Mouse (Mus musculus) embryonic facial prominence, embryonic 12.5 days (tissue): ENCODE data around the gene 4930519P11Rik. TPM values are rescaled to one million over a fixed set of nuclear protein-coding genes. Genes with fewer than 3 reads are reported as not detected.
A peak's percentile ranks its signal among the peaks of the same experiment; 100 is the strongest.

Source experiments
- ATAC-seq: fragments of 200-750 bp; cut with Nextera tagmentation; 2 replicates; pipeline ENCODE4 v1.8.0; 2017; ENCODE audit not compliant: insufficient number of reproducible peaks, insufficient read depth, low FRiP score, low TSS enrichment
- H3K27ac ChIP-seq: fragments of 300-500 bp; sonication (generic); 2 replicates; pipeline ENCODE4 v1.5.1; 2016; ENCODE audit warnings: mild to moderate bottlenecking
- H3K27me3 ChIP-seq: fragments of 300-500 bp; sonication (generic); 2 replicates; pipeline ENCODE4 v1.6.1; 2016; ENCODE audit warnings: mild to moderate bottlenecking, moderate library complexity
- H3K36me3 ChIP-seq: fragments of 300-500 bp; sonication (generic); 2 replicates; pipeline ENCODE4 v1.6.1; 2016; ENCODE audit warnings: mild to moderate bottlenecking
- H3K4me1 ChIP-seq: fragments of 300-500 bp; sonication (generic); 2 replicates; pipeline ENCODE4 v1.6.1; 2016
- H3K4me2 ChIP-seq: fragments of 300-500 bp; sonication (generic); replicated peaks from 2 replicates; pipeline ENCODE4 v1.6.1; 2016; ENCODE audit warnings: mild to moderate bottlenecking, moderate library complexity
- H3K4me3 ChIP-seq: fragments of 300-500 bp; sonication (generic); 2 replicates; pipeline ENCODE4 v1.5.1; 2016; ENCODE audit warnings: mild to moderate bottlenecking
- H3K9ac ChIP-seq: fragments of 300-500 bp; sonication (generic); 2 replicates; pipeline ENCODE4 v1.6.1; 2016; ENCODE audit warnings: mild to moderate bottlenecking, moderate library complexity
- H3K9me3 ChIP-seq: fragments of 300-500 bp; sonication (generic); 2 replicates; pipeline ENCODE4 v1.6.1; 2016; ENCODE audit warnings: mild to moderate bottlenecking, moderate library complexity
- WGBS: fragments of 180-500 bp; shearing (Covaris S2); methylation state at CpG from one replicate; pipeline ENCODE4 v1.1.7; 2016; 5-methylcytosine and 5-hydroxymethylcytosine counted together
- polyA plus RNA-seq: library from polyadenylated mRNA; unstranded; fragments of >200 nt; fragmentation: Nextera tagmentation; extraction: Ambion mirVana; gene quantifications from 2 replicates; pipeline ENCODE4 v1.2.1, GENCODE M21; 2016

Gene 4930519P11Rik
- polyA plus RNA-seq, 1 experiment from 2014 or later, result 0.49 TPM

DNA sequence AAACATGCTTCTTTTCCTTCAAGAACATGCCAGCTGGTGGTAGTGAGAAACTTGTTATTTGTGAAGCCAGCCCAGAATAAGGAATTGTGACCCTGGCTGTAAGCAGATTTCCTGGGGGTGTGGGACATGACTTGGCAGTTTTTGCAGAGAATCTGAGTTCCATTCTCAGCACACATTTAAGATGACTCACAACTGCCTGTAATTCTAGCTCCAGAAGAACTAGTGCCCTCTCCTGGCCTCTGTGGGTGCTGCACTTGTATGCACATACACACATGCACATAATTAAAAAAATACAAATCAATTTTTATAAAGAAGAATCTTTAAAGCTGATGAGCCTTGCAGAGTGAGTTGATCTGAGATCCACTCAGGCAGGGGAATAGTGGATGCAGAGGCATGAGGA is 10.9 kb upstream of the 4930519P11Rik start:
- Histone ChIP-seq H3K36me3 (peaks cover 26% of the 10 kb centered on the region), H3K9me3 (peaks cover 6% of the 10 kb centered on the region; the same call in 1 of the 2 replicates), H3K9ac (no peak overlapping the region), H3K27ac (no peak overlapping the region), H3K4me3 (no peak overlapping the region), H3K4me1 (no peaks in the 10 kb centered on the region), H3K4me2 (no peak overlapping the region), H3K27me3 (no peaks in the 10 kb centered on the region)
- ATAC-seq, result no peak

DNA sequence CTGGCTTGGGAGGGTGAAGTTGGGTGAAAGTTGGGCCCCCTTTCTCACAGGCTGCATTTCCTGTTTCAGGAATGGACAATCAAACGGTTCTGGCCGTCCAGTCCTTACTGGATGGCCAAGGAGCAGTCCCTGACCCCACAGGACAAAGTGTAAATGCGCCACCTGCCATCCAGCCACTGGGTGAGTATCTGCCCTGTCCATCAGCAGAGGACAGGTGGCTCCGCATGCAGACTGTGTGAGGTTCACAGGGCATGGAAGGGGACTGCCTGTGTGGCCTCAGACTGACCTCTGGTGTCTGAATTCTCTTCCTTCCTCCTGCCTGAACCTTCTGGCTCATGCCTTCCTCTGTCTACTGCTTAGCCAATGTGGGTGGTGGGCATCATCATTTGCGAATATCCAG is 8.4 kb upstream of the 4930519P11Rik start:
- Histone ChIP-seq H3K36me3 (peaks cover 22% of the 10 kb centered on the region), H3K4me3 (no peak overlapping the region), H3K27me3 (no peaks in the 10 kb centered on the region), H3K27ac (no peak overlapping the region), H3K4me1 (no peaks in the 10 kb centered on the region), H3K9ac (no peak overlapping the region), H3K4me2 (no peak overlapping the region), H3K9me3 (peaks cover 6% of the 10 kb centered on the region; the same call in 1 of the 2 replicates)
- ATAC-seq, result no peak
- 74% methylated on average over 5 of the region's 5 CpGs for WGBS

DNA sequence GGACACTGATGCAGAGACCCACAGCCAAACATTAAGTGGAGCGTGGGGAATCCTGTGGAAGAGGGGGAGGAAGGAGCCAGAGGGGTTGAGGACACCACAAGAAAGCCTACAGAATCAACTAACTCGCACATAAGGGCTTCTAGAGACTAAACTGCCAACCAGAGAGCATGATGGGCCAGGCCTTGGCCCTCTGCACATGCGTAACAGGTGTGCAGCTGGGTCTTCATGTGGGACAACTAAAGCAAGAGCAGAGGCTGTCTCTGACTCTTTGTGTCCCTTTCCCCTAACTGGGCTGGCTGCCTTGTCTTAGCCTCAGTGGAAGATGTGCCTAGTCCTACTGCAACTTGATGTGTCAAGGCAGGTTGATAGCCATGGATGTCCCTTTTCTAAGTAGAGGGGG is 3.8 kb upstream of the 4930519P11Rik start:
- H3K4me2 ChIP-seq, result no peak overlapping the region
- H3K4me1 ChIP-seq, result peaks cover 3% of the 10 kb centered on the region; the same call in 1 of the 2 replicates
- no peaks in the 10 kb centered on the region for H3K27me3 ChIP-seq
- H3K9me3 ChIP-seq, result no peaks in the 10 kb centered on the region
- H3K27ac ChIP-seq, result no peak overlapping the region
- no peak overlapping the region for H3K4me3 ChIP-seq
- WGBS, result 90% methylated on average over 3 of the region's 3 CpGs
- H3K36me3 ChIP-seq, result no peaks in the 10 kb centered on the region; the same call in 1 of the 2 replicates
- no peak for ATAC-seq
- H3K9ac ChIP-seq, result no peak overlapping the region

DNA sequence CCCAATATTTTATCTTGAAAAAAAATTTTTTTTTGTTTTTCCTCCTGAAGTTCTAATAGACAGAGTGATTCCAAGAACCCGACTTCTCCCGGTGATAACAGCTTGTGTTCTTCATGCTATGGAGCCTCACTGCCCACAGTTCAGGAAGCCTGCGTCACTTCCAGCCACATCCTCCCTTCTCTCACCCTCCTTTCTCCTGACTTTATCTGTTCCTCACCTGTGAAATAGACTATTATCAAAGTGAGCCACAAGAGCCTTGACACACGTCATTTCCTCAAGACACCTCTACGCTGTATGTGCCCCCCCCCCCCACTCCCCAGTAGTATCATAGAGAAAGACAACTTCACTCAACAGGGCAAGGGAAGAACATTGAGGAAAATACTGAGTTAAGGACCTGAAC is 2.4 kb upstream of the 4930519P11Rik start:
- 88% methylated on average over 5 of the region's 5 CpGs for WGBS
- Histone ChIP-seq H3K36me3 (no peaks in the 10 kb centered on the region), H3K4me1 (peaks cover 3% of the 10 kb centered on the region; the same call in 1 of the 2 replicates), H3K4me3 (no peak overlapping the region), H3K4me2 (no peak overlapping the region), H3K9me3 (no peaks in the 10 kb centered on the region), H3K9ac (no peak overlapping the region), H3K27me3 (no peaks in the 10 kb centered on the region), H3K27ac (no peak overlapping the region)
- no peak for ATAC-seq

DNA sequence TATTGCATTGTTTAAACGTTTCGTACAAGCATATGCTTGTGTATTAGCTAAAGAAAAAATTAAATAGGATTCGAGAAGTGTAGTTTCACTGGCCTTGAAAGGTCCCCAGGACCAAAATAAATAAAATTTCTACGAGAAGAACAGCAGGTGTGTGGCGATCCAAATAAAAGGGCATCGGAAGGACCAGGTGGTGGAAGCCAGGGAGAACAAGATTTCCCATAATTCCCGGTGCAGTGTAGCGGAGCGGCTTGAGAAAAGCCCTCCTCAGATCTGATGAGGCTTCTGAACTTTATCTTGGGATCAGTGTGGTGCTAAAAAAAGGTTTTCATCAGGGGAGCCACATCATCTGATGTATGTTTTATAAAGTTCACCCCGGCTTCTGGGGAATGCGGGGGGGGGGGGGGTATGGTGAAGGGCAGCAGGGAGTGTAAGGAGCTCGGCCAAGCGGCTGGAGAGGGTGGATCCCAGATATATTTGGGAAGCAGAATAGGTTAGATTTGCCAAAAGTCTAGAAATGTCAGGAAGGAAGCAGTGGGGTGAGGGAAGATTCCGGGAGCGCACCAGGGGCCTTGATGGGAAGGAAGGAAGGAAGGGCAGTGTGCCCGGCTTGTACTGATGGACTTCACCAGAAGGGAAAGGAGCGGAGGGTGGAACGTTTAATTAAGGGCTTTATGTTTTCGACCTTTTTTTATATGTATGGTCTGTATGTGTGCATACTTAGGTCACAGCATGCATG is 1.8 kb upstream of the 4930519P11Rik start:
- Histone ChIP-seq H3K9ac (no peak overlapping the region), H3K4me1 (peaks cover 3% of the 10 kb centered on the region; the same call in 1 of the 2 replicates), H3K27me3 (no peaks in the 10 kb centered on the region), H3K4me3 (no peak overlapping the region), H3K9me3 (no peaks in the 10 kb centered on the region), H3K4me2 (no peak overlapping the region), H3K27ac (no peak overlapping the region), H3K36me3 (no peaks in the 10 kb centered on the region)
- WGBS, result 73% methylated on average over 19 of the region's 19 CpGs
- ATAC-seq, result no peak

GRCm38 (mm10) chr2:154609050-154609767 is 4.0 kb downstream of the 4930519P11Rik start:
- Histone ChIP-seq H3K9me3 (no peaks in the 10 kb centered on the region), H3K27ac (no peak overlapping the region), H3K4me2 (no peak overlapping the region), H3K27me3 (0 out of 2 replicates have a peak, but pooled peaks cover 4% of the 10 kb centered on the region), H3K4me3 (no peak overlapping the region), H3K4me1 (peaks cover 2% of the 10 kb centered on the region; the same call in 1 of the 2 replicates), H3K36me3 (no peaks in the 10 kb centered on the region), H3K9ac (no peak overlapping the region)
- ATAC-seq, result no peak
- WGBS, result 56% methylated on average over 10 of the region's 10 CpGs

- Histone ChIP-seq H3K27me3 (0 out of 2 replicates have a peak, but pooled peaks cover 4% of the 10 kb centered on the region), H3K4me2 (no peak overlapping the region), H3K9me3 (no peaks in the 10 kb centered on the region), H3K4me1 (peaks cover 7% of the 10 kb centered on the region), H3K9ac (no peak overlapping the region), H3K4me3 (no peak overlapping the region), H3K36me3 (no peaks in the 10 kb centered on the region), H3K27ac (no peak overlapping the region)
- WGBS, result 75% methylated on average over 1 of the region's 1 CpGs
- no peak for ATAC-seq
Measured at GRCm38 (mm10) chr2:154606965-154607364, 6.3 kb downstream of the 4930519P11Rik start.

DNA sequence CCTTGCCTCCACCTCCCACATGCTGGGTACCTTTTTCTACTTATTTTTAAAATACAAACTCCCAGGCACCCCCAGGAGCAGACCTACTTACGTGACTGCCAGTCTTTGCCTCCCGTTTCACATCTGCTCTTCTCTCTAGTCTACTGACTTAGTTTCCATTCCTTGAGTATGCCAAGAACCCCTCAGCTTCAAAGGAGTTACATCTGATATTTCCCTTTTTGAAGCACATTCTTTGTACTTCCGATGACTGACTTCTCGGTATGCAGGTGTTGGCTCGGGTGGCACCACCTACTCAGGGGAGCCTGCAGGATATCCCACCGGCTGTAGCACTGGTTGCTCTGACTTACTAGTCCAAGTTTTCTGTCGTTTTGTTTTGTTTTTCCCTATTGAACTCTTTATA is 9.1 kb downstream of the 4930519P11Rik start:
- Histone ChIP-seq H3K4me3 (peak overlapping the region; percentile 80), H3K36me3 (no peaks in the 10 kb centered on the region), H3K27me3 (0 out of 2 replicates have a peak, but pooled peaks cover 4% of the 10 kb centered on the region), H3K4me1 (peaks cover 7% of the 10 kb centered on the region), H3K27ac (no peak overlapping the region), H3K9ac (no peak overlapping the region), H3K9me3 (no peaks in the 10 kb centered on the region), H3K4me2 (peak overlapping the region; percentile 73)
- 35% methylated on average over 7 of the region's 7 CpGs for WGBS
- ATAC-seq, result no peak

DNA sequence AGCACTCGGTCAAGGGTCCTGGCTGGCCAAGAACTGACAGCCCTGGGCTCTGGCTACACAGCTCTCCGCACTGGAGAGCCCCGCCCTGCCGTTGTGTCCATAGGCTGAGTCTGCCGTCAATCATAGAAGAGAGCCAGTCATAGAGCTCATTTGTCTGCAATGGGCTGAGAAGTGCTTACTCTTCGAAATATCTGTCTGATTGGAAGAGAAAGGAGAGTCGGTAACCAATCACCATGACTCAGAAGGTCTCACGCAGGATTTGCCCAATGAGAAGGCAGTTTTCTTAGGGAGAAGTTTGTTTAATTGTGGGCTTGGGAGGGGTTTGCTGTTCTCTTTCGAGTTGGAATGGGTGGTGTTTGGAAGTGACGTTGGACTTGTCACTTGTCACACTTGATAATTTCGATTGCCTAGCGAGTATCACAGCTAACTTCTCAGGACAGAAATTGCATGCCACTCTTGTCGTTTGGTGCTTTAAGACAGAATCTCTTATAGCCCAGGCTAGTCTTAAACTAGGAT is 9.5 kb downstream of the 4930519P11Rik start, which contains the start of gene Pxmp4:
Gene Pxmp4, minus strand, starts transcription at position 71 of the 516 bp plus-strand sequence.
- Histone ChIP-seq H3K4me1 (peaks cover 7% of the 10 kb centered on the region), H3K4me2 (peak within 1 kb of the TSS; percentile 73), H3K9me3 (no peaks in the 10 kb centered on the region), H3K4me3 (peak within 1 kb of the TSS; percentile 80), H3K27ac (peak within 1 kb of the TSS; percentile 73; the same call in 1 of the 2 replicates), H3K27me3 (0 out of 2 replicates have a peak, but pooled peaks cover 4% of the 10 kb centered on the region), H3K36me3 (no peaks in the 10 kb centered on the region), H3K9ac (peak within 1 kb of the TSS; percentile 79)
- ATAC-seq, result peak; percentile 100
- WGBS, result 1% methylated on average over 13 of the region's 13 CpGs

GRCm38 (mm10) chr2:154603007-154603637 is 10.1 kb downstream of the 4930519P11Rik start:
- Histone ChIP-seq H3K9ac (peak overlapping the region; percentile 79), H3K4me3 (peak overlapping the region; percentile 80), H3K4me1 (peaks cover 7% of the 10 kb centered on the region), H3K36me3 (no peaks in the 10 kb centered on the region), H3K27ac (peak overlapping the region; percentile 73; the same call in 1 of the 2 replicates), H3K27me3 (0 out of 2 replicates have a peak, but pooled peaks cover 1% of the 10 kb centered on the region), H3K9me3 (no peaks in the 10 kb centered on the region), H3K4me2 (peak overlapping the region; percentile 73)
- ATAC-seq, result no peak; the same call in 1 of the 2 replicates
- 23% methylated on average over 22 of the region's 22 CpGs for WGBS

- Histone ChIP-seq H3K36me3 (no peaks in the 10 kb centered on the region), H3K9ac (no peak overlapping the region), H3K4me3 (no peak overlapping the region), H3K4me1 (peaks cover 7% of the 10 kb centered on the region), H3K27ac (no peak overlapping the region), H3K4me2 (no peak overlapping the region), H3K27me3 (no peaks in the 10 kb centered on the region), H3K9me3 (no peaks in the 10 kb centered on the region)
- 72% methylated on average over 3 of the region's 3 CpGs for WGBS
- no peak for ATAC-seq
Measured at GRCm38 (mm10) chr2:154601324-154601723, 11.9 kb downstream of the 4930519P11Rik start.
